Mouse (Mus musculus) skeletal muscle tissue, postnatal 0 days (tissue): ENCODE measurements around the gene Tm4sf4. TPM values are rescaled to one million over a fixed set of nuclear protein-coding genes. Genes with fewer than 3 reads are reported as not detected.

Experiments used
- polyA plus RNA-seq: library from polyadenylated mRNA; unstranded; fragments of >200 nt; fragmentation: Nextera tagmentation; extraction: Ambion mirVana; gene quantifications from 2 replicates; pipeline ENCODE4 v1.2.1, GENCODE M21; 2015

The Tm4sf4 gene
- polyA plus RNA-seq: 0.13 TPM in 1 of 2 replicates, not detected in the other

DNA sequence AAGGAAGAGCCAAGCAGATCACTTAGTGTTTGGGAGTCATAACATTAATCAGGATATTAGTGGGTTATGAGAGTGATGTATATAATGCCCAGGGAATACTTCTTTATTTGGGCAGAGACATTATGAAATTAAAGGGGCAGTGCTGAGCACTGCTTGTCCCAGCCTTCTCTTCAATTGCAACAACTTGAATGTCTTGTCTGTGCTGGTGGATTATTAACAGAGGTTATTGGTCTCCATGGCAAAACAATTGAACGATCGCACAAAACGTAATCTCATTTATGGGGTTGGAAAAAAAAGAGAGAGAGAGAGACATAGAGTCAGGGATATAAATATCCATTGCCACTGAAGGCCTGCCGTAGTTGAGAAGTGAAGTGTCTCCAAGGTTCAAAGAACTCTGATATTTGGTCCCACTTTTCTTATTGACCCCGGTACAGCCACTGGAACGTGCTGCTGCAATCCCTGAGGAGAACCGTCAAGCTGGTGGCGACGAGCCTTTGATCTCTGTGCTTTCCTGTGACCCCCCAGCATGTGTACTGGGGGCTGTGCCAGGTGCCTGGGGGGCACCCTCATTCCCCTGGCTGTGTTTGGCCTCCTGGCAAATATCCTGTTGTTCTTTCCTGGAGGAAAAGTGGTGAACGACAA is at the start of gene Tm4sf4:
Tm4sf4 (plus strand) TSS at position 226 of the 642 bp plus-strand sequence.

Other genes starting within 250 kb of the Tm4sf4 start
- gene Tm4sf1, start 123.3 kb upstream of the Tm4sf4 start, polyA plus RNA-seq: 109 and 114 TPM in 2 replicates
- 27.5 and 29.5 TPM in 2 replicates for gene Wwtr1, start 150.6 kb downstream of the Tm4sf4 start, polyA plus RNA-seq
- 55.7 and 56.8 TPM in 2 replicates for gene Commd2, start 226.4 kb downstream of the Tm4sf4 start, polyA plus RNA-seq